Mouse (Mus musculus) skeletal muscle tissue, adult 2 months (tissue): ENCODE results near the gene Xylt1.

ENCODE experiments used
- DNase-seq: peaks from one replicate; pipeline ENCODE4 v3.0.0-alpha.2; 2012; ENCODE audit warnings: low read depth, low spot score

Gene Xylt1

GRCm38 (mm10) chr7:117613796-117614195 is 233.0 kb downstream of the Xylt1 start:
- DNase-seq = no peak

- no peak for DNase-seq
These were observed 233.6 kb downstream of the Xylt1 start for GRCm38 (mm10) chr7:117614346-117614745.

GRCm38 (mm10) chr7:117614851-117615250 is 234.1 kb downstream of the Xylt1 start:
- no peak for DNase-seq

GRCm38 (mm10) chr7:117616277-117616676 is 235.5 kb downstream of the Xylt1 start:
- DNase-seq = no peak

GRCm38 (mm10) chr7:117618715-117619150 is 238.0 kb downstream of the Xylt1 start:
- no peak for DNase-seq

- peak; percentile 22 for DNase-seq
These were observed 240.8 kb downstream of the Xylt1 start for GRCm38 (mm10) chr7:117621566-117621965.

GRCm38 (mm10) chr7:117622769-117623168 is 242.0 kb downstream of the Xylt1 start:
- DNase-seq = no peak

- no peak for DNase-seq
These were observed 248.0 kb downstream of the Xylt1 start for GRCm38 (mm10) chr7:117628791-117629190.

GRCm38 (mm10) chr7:117630657-117631056 is 249.9 kb downstream of the Xylt1 start:
- no peak for DNase-seq

- no peak for DNase-seq
These were observed 254.8 kb downstream of the Xylt1 start for GRCm38 (mm10) chr7:117635584-117635983.

- DNase-seq = no peak
These were observed 255.9 kb downstream of the Xylt1 start for GRCm38 (mm10) chr7:117636713-117637112.

- no peak for DNase-seq
These were observed 257.2 kb downstream of the Xylt1 start for GRCm38 (mm10) chr7:117637997-117638396.

- no peak for DNase-seq
These were observed 271.9 kb downstream of the Xylt1 start for GRCm38 (mm10) chr7:117652637-117653036.

GRCm38 (mm10) chr7:117655732-117656131 is 275.0 kb downstream of the Xylt1 start:
- no peak for DNase-seq

GRCm38 (mm10) chr7:117658180-117658579 is 277.4 kb downstream of the Xylt1 start:
- no peak for DNase-seq

GRCm38 (mm10) chr7:117658739-117659138 is 278.0 kb downstream of the Xylt1 start:
- DNase-seq = no peak

GRCm38 (mm10) chr7:117667286-117667685 is 286.5 kb downstream of the Xylt1 start:
- DNase-seq = no peak

GRCm38 (mm10) chr7:117668226-117668625 is 287.4 kb downstream of the Xylt1 start:
- DNase-seq = no peak

- DNase-seq = no peak
These were observed 291.4 kb downstream of the Xylt1 start for GRCm38 (mm10) chr7:117672121-117672591.

GRCm38 (mm10) chr7:117686120-117686996 is 305.6 kb downstream of the Xylt1 start:
- DNase-seq = no peak

GRCm38 (mm10) chr7:117686997-117687302 is 306.2 kb downstream of the Xylt1 start:
- DNase-seq = no peak

- DNase-seq = no peak
These were observed 314.8 kb downstream of the Xylt1 start for GRCm38 (mm10) chr7:117695612-117696011.

- no peak for DNase-seq
These were observed 316.9 kb downstream of the Xylt1 start for GRCm38 (mm10) chr7:117697681-117698080.
